Mouse (Mus musculus) forebrain, embryonic 14.5 days (tissue): ENCODE data around the gene Gbf1. TPM values are rescaled to one million over a fixed set of nuclear protein-coding genes. Genes with fewer than 3 reads are reported as not detected.

Experiments used
- ATAC-seq: fragments of 200-750 bp; cut with Nextera tagmentation; 2 replicates; pipeline ENCODE4 v1.8.0; 2017; ENCODE audit warnings: mild to moderate bottlenecking, moderate library complexity
- DNase-seq: peaks from one replicate; pipeline ENCODE4 v3.0.0-alpha.2; 2015; ENCODE audit warnings: low spot score
- H3K27ac ChIP-seq: fragments of 300-500 bp; sonication (generic); 2 replicates; pipeline ENCODE4 v1.5.1; 2014; ENCODE audit warnings: low read depth, mild to moderate bottlenecking, control low read depth, low read length, moderate library complexity
- H3K27me3 ChIP-seq: fragments of 300-500 bp; sonication (generic); replicated peaks from 2 replicates; pipeline ENCODE4 v1.6.1; 2014; ENCODE audit warnings: low read length, control low read depth, mixed read lengths; ENCODE audit not compliant: control insufficient read depth, insufficient read depth
- H3K36me3 ChIP-seq: fragments of 300-500 bp; sonication (generic); 2 replicates; pipeline ENCODE4 v1.6.1; 2014; ENCODE audit warnings: low read length, control low read depth; ENCODE audit not compliant: control insufficient read depth, insufficient read depth
- H3K4me1 ChIP-seq: fragments of 300-500 bp; sonication (generic); 2 replicates; pipeline ENCODE4 v1.6.1; 2014; ENCODE audit warnings: antibody characterized with exemption, low read length, control low read depth; ENCODE audit not compliant: control insufficient read depth, insufficient read depth
- H3K4me2 ChIP-seq: fragments of 300-500 bp; sonication (generic); 2 replicates; pipeline ENCODE4 v1.6.1; 2014; ENCODE audit warnings: mild to moderate bottlenecking, control low read depth, low read length
- H3K4me3 ChIP-seq: fragments of 300-500 bp; sonication (generic); 2 replicates; pipeline ENCODE4 v1.5.1; 2014; ENCODE audit warnings: low read depth, low read length, control low read depth
- H3K9ac ChIP-seq: fragments of 300-500 bp; sonication (generic); 2 replicates; pipeline ENCODE4 v1.6.1; 2014; ENCODE audit warnings: mild to moderate bottlenecking, low read length, control low read depth, moderate library complexity
- H3K9me3 ChIP-seq: fragments of 300-500 bp; sonication (generic); replicated peaks from 2 replicates; pipeline ENCODE4 v1.6.1; 2016; ENCODE audit warnings: low read length, control low read depth, mixed read lengths; ENCODE audit not compliant: control insufficient read depth
- WGBS: fragments of 180-500 bp; shearing (Covaris S2); extraction: QIAGEN DNeasy Blood & Tissue Kit; methylation state at CpG from one replicate; pipeline ENCODE4 v1.1.7; 2014; 5-methylcytosine and 5-hydroxymethylcytosine counted together
- polyA plus RNA-seq: library from polyadenylated mRNA; unstranded; fragments of >200 nt; fragmentation: Nextera tagmentation; extraction: Ambion mirVana; gene quantifications from 2 replicates; pipeline ENCODE4 v1.2.1, GENCODE M21; 2014

Gene Gbf1
- polyA plus RNA-seq = 36.3 and 50.7 TPM in 2 replicates

GRCm38 (mm10) chr19:46152127-46152803, at the start of gene Gbf1:
TSS of gene Gbf1 (plus strand) at chr19:46152509.
- peak; percentile 99 for ATAC-seq
- H3K9ac ChIP-seq = peak within 1 kb of the TSS; percentile 85
- H3K27ac ChIP-seq = no peak within 1 kb of the TSS
- H3K36me3 ChIP-seq = no peaks in the 10 kb centered on the region
- peaks cover 35% of the 10 kb centered on the region for H3K27me3 ChIP-seq
- peaks cover 26% of the 10 kb centered on the region for H3K4me1 ChIP-seq
- H3K4me3 ChIP-seq = peak within 1 kb of the TSS; percentile 96
- no peaks in the 10 kb centered on the region for H3K9me3 ChIP-seq
- DNase-seq = peak; percentile 99
- under 1% methylated on average over 37 of the region's 37 CpGs for WGBS
- peak within 1 kb of the TSS; percentile 90 for H3K4me2 ChIP-seq

GRCm38 (mm10) chr19:46103437-46104186, 48.7 kb upstream of the Gbf1 start:
- WGBS = 89% methylated on average over 6 of the region's 6 CpGs
- H3K4me2 ChIP-seq = no peak overlapping the region
- no peaks in the 10 kb centered on the region for H3K9me3 ChIP-seq
- no peaks in the 10 kb centered on the region for H3K27me3 ChIP-seq
- DNase-seq = no peak
- H3K9ac ChIP-seq = no peak overlapping the region
- no peak overlapping the region for H3K4me3 ChIP-seq
- H3K36me3 ChIP-seq = no peaks in the 10 kb centered on the region
- H3K4me1 ChIP-seq = no peaks in the 10 kb centered on the region
- no peak for ATAC-seq
- no peak overlapping the region for H3K27ac ChIP-seq

- 79% methylated on average over 2 of the region's 2 CpGs for WGBS
- Histone ChIP-seq H3K9ac (no peak overlapping the region), H3K27me3 (no peaks in the 10 kb centered on the region), H3K4me2 (no peak overlapping the region), H3K4me3 (no peak overlapping the region), H3K27ac (no peak overlapping the region), H3K4me1 (no peaks in the 10 kb centered on the region), H3K9me3 (no peaks in the 10 kb centered on the region), H3K36me3 (no peaks in the 10 kb centered on the region)
- ATAC-seq (no peak), DNase-seq (no peak)
These were observed 48.1 kb upstream of the Gbf1 start for GRCm38 (mm10) chr19:46104187-46104557.

GRCm38 (mm10) chr19:46110214-46110613, 42.1 kb upstream of the Gbf1 start:
- no peak overlapping the region for H3K4me2 ChIP-seq
- WGBS = 49% methylated on average over 2 of the region's 2 CpGs
- no peak overlapping the region for H3K9ac ChIP-seq
- H3K27ac ChIP-seq = no peak overlapping the region
- no peaks in the 10 kb centered on the region for H3K9me3 ChIP-seq
- no peaks in the 10 kb centered on the region for H3K36me3 ChIP-seq
- H3K27me3 ChIP-seq = no peaks in the 10 kb centered on the region
- DNase-seq (no peak), ATAC-seq (no peak)
- H3K4me3 ChIP-seq = no peak overlapping the region
- H3K4me1 ChIP-seq = no peaks in the 10 kb centered on the region

GRCm38 (mm10) chr19:46110781-46111180, 41.5 kb upstream of the Gbf1 start:
- Histone ChIP-seq H3K36me3 (no peaks in the 10 kb centered on the region), H3K9ac (no peak overlapping the region), H3K4me2 (no peak overlapping the region), H3K9me3 (no peaks in the 10 kb centered on the region), H3K27me3 (no peaks in the 10 kb centered on the region), H3K4me1 (no peaks in the 10 kb centered on the region), H3K27ac (no peak overlapping the region), H3K4me3 (no peak overlapping the region)
- WGBS = 87% methylated on average over 5 of the region's 5 CpGs
- DNase-seq (no peak), ATAC-seq (no peak)

GRCm38 (mm10) chr19:46114617-46115016, 37.7 kb upstream of the Gbf1 start:
- ATAC-seq (no peak), DNase-seq (no peak)
- 56% methylated on average over 4 of the region's 4 CpGs for WGBS
- Histone ChIP-seq H3K4me2 (no peak overlapping the region), H3K27ac (no peak overlapping the region), H3K4me1 (no peaks in the 10 kb centered on the region), H3K9me3 (no peaks in the 10 kb centered on the region), H3K36me3 (no peaks in the 10 kb centered on the region), H3K9ac (no peak overlapping the region), H3K4me3 (no peak overlapping the region), H3K27me3 (no peaks in the 10 kb centered on the region)

- WGBS = 91% methylated on average over 3 of the region's 3 CpGs
- H3K27ac ChIP-seq = no peak overlapping the region
- no peak overlapping the region for H3K4me2 ChIP-seq
- H3K9ac ChIP-seq = no peak overlapping the region
- DNase-seq = no peak
- no peaks in the 10 kb centered on the region for H3K27me3 ChIP-seq
- H3K4me3 ChIP-seq = no peak overlapping the region
- H3K9me3 ChIP-seq = no peaks in the 10 kb centered on the region
- ATAC-seq = no peak
- no peaks in the 10 kb centered on the region for H3K4me1 ChIP-seq
- no peaks in the 10 kb centered on the region for H3K36me3 ChIP-seq
These were observed 32.9 kb upstream of the Gbf1 start for GRCm38 (mm10) chr19:46119458-46119857.

GRCm38 (mm10) chr19:46120872-46121271, 31.4 kb upstream of the Gbf1 start:
- Histone ChIP-seq H3K4me2 (no peak overlapping the region), H3K9me3 (no peaks in the 10 kb centered on the region), H3K27me3 (no peaks in the 10 kb centered on the region), H3K4me1 (no peaks in the 10 kb centered on the region), H3K36me3 (no peaks in the 10 kb centered on the region), H3K4me3 (no peak overlapping the region), H3K27ac (no peak overlapping the region), H3K9ac (no peak overlapping the region)
- no peak for DNase-seq
- no peak for ATAC-seq
- WGBS = 75% methylated on average over 6 of the region's 6 CpGs

- no peak overlapping the region for H3K27ac ChIP-seq
- DNase-seq (no peak), ATAC-seq (no peak)
- H3K36me3 ChIP-seq = no peaks in the 10 kb centered on the region
- H3K4me2 ChIP-seq = no peak overlapping the region
- no peaks in the 10 kb centered on the region for H3K9me3 ChIP-seq
- H3K27me3 ChIP-seq = no peaks in the 10 kb centered on the region
- no peak overlapping the region for H3K9ac ChIP-seq
- H3K4me1 ChIP-seq = no peaks in the 10 kb centered on the region
- 84% methylated on average over 3 of the region's 3 CpGs for WGBS
- no peak overlapping the region for H3K4me3 ChIP-seq
These were observed 28.4 kb upstream of the Gbf1 start for GRCm38 (mm10) chr19:46123876-46124275.
